Comparison of ENCODE assay signal across 9 mouse cellular contexts in the genomic region with DNA sequence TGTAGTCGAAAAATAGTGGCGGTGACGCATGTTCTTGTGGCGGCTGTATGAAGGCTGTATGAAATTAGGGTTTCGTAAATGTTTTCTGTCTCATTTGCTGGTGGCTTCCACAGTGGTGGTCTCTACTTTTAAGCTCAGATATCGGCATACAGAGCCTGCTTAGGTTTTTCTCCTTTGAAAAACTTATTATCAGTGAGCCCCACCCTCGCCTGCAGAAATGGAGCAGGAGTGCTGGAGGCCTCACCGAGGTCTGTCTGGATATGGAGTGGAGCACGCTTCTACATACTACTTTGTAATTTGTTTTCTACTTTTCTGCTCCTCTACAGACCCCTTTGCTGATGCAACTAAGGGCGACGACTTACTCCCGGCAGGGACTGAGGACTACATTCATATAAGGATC. TPM values are rescaled to one million over a fixed set of nuclear protein-coding genes. Genes with fewer than 3 reads are reported as not detected.
A peak's percentile ranks its signal among the peaks of the same experiment; 100 is the strongest.
DNase-seq lines count a peak whose midpoint lies in the region; ATAC-seq and TF ChIP-seq lines count a peak whose summit lies in the region.
"Had no signal": no experiment of that assay in that cellular context is flagged by ENCODE, and none has a peak within 500 bp of the region (broad histone marks: within the 10 kb centered on the region; RNA-seq: fewer than 3 reads in every experiment).

No protein-coding gene starts in this region.

- H3K4me3 ChIP-seq in kidney, embryonic 14.5 days (ENCODE audit: low read length) = peak overlapping the region; percentile 100
- peak overlapping the region; percentile 99 for H3K4me3 ChIP-seq in embryonic facial prominence, embryonic 12.5 days
- peak overlapping the region; percentile 99; the same call in 1 of the 2 replicates for H3K4me3 ChIP-seq in intestine, postnatal 0 days (ENCODE audit: low read depth, low read length)
- H3K4me3 ChIP-seq in myocyte = peak overlapping the region; percentile 73

- no peak for DNase-seq in kidney, postnatal 10 days
- DNase-seq in cerebellum, postnatal 10 days = no peak
- no peak for DNase-seq in yolk sac, embryonic 10.5 days (ENCODE audit: low spot score)
- no peak for DNase-seq in embryo, embryonic 9.5 days (ENCODE audit: extremely low spot score)
- DNase-seq: right cerebral cortex, postnatal 25 days had no signal

- H3K27me3 ChIP-seq in kidney, embryonic 14.5 days (ENCODE audit: control insufficient read depth, insufficient read depth, low read length) = no peaks in the 10 kb centered on the region
- no peaks in the 10 kb centered on the region for H3K27me3 ChIP-seq in embryonic facial prominence, embryonic 12.5 days
- no peaks in the 10 kb centered on the region for H3K27me3 ChIP-seq in intestine, postnatal 0 days (replicated peaks; ENCODE audit: control insufficient read depth, insufficient read depth, low read length)
- no peaks in the 10 kb centered on the region for H3K27me3 ChIP-seq in myocyte (ENCODE audit: control insufficient read depth, insufficient read depth, insufficient read length)

- peaks cover 12% of the 10 kb centered on the region for H3K79me2 ChIP-seq in myocyte (ENCODE audit: control insufficient read depth, insufficient read depth)

- peak overlapping the region; percentile 99; the same call in 1 of the 2 replicates for H3K9ac ChIP-seq in kidney, embryonic 14.5 days (ENCODE audit: low read depth, low read length)
- H3K9ac ChIP-seq in embryonic facial prominence, embryonic 12.5 days = peak overlapping the region; percentile 99
- peak overlapping the region; percentile 98; the same call in 1 of the 2 replicates for H3K9ac ChIP-seq in intestine, postnatal 0 days (ENCODE audit: low read depth, low read length)

- peaks cover 5% of the 10 kb centered on the region; the same call in 1 of the 2 replicates for H3K4me1 ChIP-seq in kidney, embryonic 14.5 days (ENCODE audit: control insufficient read depth, insufficient read depth, low read length)
- peaks cover 14% of the 10 kb centered on the region for H3K4me1 ChIP-seq in embryonic facial prominence, embryonic 12.5 days
- 0 out of 2 replicates have a peak, but pooled peaks cover 4% of the 10 kb centered on the region for H3K4me1 ChIP-seq in intestine, postnatal 0 days (replicated peaks; ENCODE audit: control insufficient read depth, insufficient read depth, low read length)

- no peaks in the 10 kb centered on the region for H3K9me3 ChIP-seq in kidney, embryonic 14.5 days (ENCODE audit: control insufficient read depth, low read length)
- no peaks in the 10 kb centered on the region for H3K9me3 ChIP-seq in embryonic facial prominence, embryonic 12.5 days
- no peaks in the 10 kb centered on the region for H3K9me3 ChIP-seq in intestine, postnatal 0 days (ENCODE audit: control insufficient read depth)

- TF ChIP-seq POLR2A in myocyte (IDR thresholded peaks at IDR 0.05; ENCODE audit: insufficient read length, low read depth) = no peak

- TF ChIP-seq CTCF in intestine, postnatal 0 days (IDR thresholded peaks at IDR 0.05; ENCODE audit: low read depth) = no peak

- WGBS in kidney, embryonic 14.5 days = 80% methylated on average over 12 of the region's 12 CpGs
- WGBS in embryonic facial prominence, embryonic 12.5 days = 72% methylated on average over 12 of the region's 12 CpGs
- 59% methylated on average over 12 of the region's 12 CpGs for WGBS in intestine, postnatal 0 days

- H3ac ChIP-seq in myocyte (ENCODE audit: control insufficient read depth, insufficient read length) = peak overlapping the region; percentile 80

- no peak for ATAC-seq in kidney, embryonic 14.5 days (ENCODE audit: low FRiP score, low TSS enrichment)
- ATAC-seq in embryonic facial prominence, embryonic 12.5 days (ENCODE audit: insufficient number of reproducible peaks, insufficient read depth, low FRiP score, low TSS enrichment) = no peak
- no peak for ATAC-seq in intestine, postnatal 0 days

- H3K36me3 ChIP-seq in kidney, embryonic 14.5 days (ENCODE audit: control insufficient read depth, insufficient read depth, low read length) = peaks cover 23% of the 10 kb centered on the region
- peaks cover 24% of the 10 kb centered on the region for H3K36me3 ChIP-seq in embryonic facial prominence, embryonic 12.5 days
- H3K36me3 ChIP-seq in intestine, postnatal 0 days (ENCODE audit: control insufficient read depth, insufficient read depth) = peaks cover 25% of the 10 kb centered on the region
- peaks cover 9% of the 10 kb centered on the region for H3K36me3 ChIP-seq in myocyte (ENCODE audit: control insufficient read depth, insufficient read depth)

- no peak overlapping the region for H3K27ac ChIP-seq in kidney, embryonic 14.5 days (ENCODE audit: low read depth, low read length)
- peak overlapping the region; percentile 93 for H3K27ac ChIP-seq in embryonic facial prominence, embryonic 12.5 days
- H3K27ac ChIP-seq in intestine, postnatal 0 days (ENCODE audit: low read depth, low read length) = no peak overlapping the region

- peak overlapping the region; percentile 92 for H3K4me2 ChIP-seq in kidney, embryonic 14.5 days (replicated peaks; ENCODE audit: low read depth, low read length)
- peak overlapping the region; percentile 94 for H3K4me2 ChIP-seq in embryonic facial prominence, embryonic 12.5 days (replicated peaks)
- peak overlapping the region; percentile 79 for H3K4me2 ChIP-seq in intestine, postnatal 0 days (replicated peaks; ENCODE audit: low read depth)
- peak overlapping the region; percentile 79 for H3K4me2 ChIP-seq in myocyte (ENCODE audit: low read depth)

TF ChIP-seq in myocyte, 11 proteins besides CTCF, POLR2A, EP300 and RAD21:
- TF ChIP-seq USF1 (IDR thresholded peaks at IDR 0.05; ENCODE audit: low read depth) = no peak

RNA-seq across cellular contexts. Expression of a gene that starts 1.7 kb away (rescaled TPM):
- 160 and 173 TPM in 2 replicates for polyA plus RNA-seq in kidney, embryonic 14.5 days (2014; fragmentation: Nextera tagmentation; extraction: Ambion mirVana)
- polyA plus RNA-seq in embryonic facial prominence, embryonic 12.5 days (2016; fragmentation: Nextera tagmentation; extraction: Ambion mirVana) = 234 and 237 TPM in 2 replicates
- 115 and 123 TPM in 2 replicates for polyA plus RNA-seq in intestine, postnatal 0 days (2015; fragmentation: Nextera tagmentation; extraction: Ambion mirVana)
- 55.0 TPM for polyA plus RNA-seq in myocyte (2012; fragmentation: generic; extraction: Trizol)

RNA-seq across cellular contexts. Expression of a gene that starts 45.8 kb away (rescaled TPM):
- polyA plus RNA-seq in kidney, embryonic 14.5 days (2014; fragmentation: Nextera tagmentation; extraction: Ambion mirVana) = 0.50 and 1.7 TPM in 2 replicates
- polyA plus RNA-seq in embryonic facial prominence, embryonic 12.5 days (2016; fragmentation: Nextera tagmentation; extraction: Ambion mirVana) = 1.7 and 2.4 TPM in 2 replicates
- polyA plus RNA-seq in intestine, postnatal 0 days (2015; fragmentation: Nextera tagmentation; extraction: Ambion mirVana) = 1.2 and 1.3 TPM in 2 replicates
- polyA plus RNA-seq in myocyte (2012; fragmentation: generic; extraction: Trizol) = 1.1 TPM
